Mouse (Mus musculus) liver, embryonic 16.5 days (tissue): ENCODE measurements around the gene Teddm3. TPM values are rescaled to one million over a fixed set of nuclear protein-coding genes. Genes with fewer than 3 reads are reported as not detected.
"Not testable (repeated sequence)": the region's sequence is repeated elsewhere in the genome, so short reads cannot be mapped to it uniquely, and the experiment has no call there.

Experiments used
- ATAC-seq: fragments of 200-750 bp; cut with Nextera tagmentation; 2 replicates; pipeline ENCODE4 v1.8.0; 2017; ENCODE audit warnings: low read depth, mild to moderate bottlenecking, moderate number of reproducible peaks, moderate library complexity
- H3K27ac ChIP-seq: fragments of 300-500 bp; sonication (generic); 2 replicates; pipeline ENCODE4 v1.5.1; 2014; ENCODE audit warnings: mild to moderate bottlenecking, low read length
- H3K27me3 ChIP-seq: fragments of 300-500 bp; sonication (generic); 2 replicates; pipeline ENCODE4 v1.6.1; 2014; ENCODE audit warnings: low read depth, low read length, mixed read lengths; ENCODE audit not compliant: control insufficient read depth, insufficient read depth
- H3K36me3 ChIP-seq: fragments of 300-500 bp; sonication (generic); 2 replicates; pipeline ENCODE4 v1.6.1; 2014; ENCODE audit warnings: mild to moderate bottlenecking; ENCODE audit not compliant: control insufficient read depth, insufficient read depth
- H3K4me1 ChIP-seq: fragments of 300-500 bp; sonication (generic); 2 replicates; pipeline ENCODE4 v1.6.1; 2014; ENCODE audit warnings: low read depth, low read length, mixed read lengths; ENCODE audit not compliant: control insufficient read depth
- H3K4me2 ChIP-seq: fragments of 300-500 bp; sonication (generic); 2 replicates; pipeline ENCODE4 v1.6.1; 2014; ENCODE audit warnings: low read depth, low read length, mixed read lengths
- H3K4me3 ChIP-seq: fragments of 300-500 bp; sonication (generic); 2 replicates; pipeline ENCODE4 v1.5.1; 2014; ENCODE audit warnings: low read depth, mild to moderate bottlenecking, low read length
- H3K9ac ChIP-seq: fragments of 300-500 bp; sonication (generic); 2 replicates; pipeline ENCODE4 v1.6.1; 2014; ENCODE audit warnings: low read depth, low read length
- H3K9me3 ChIP-seq: fragments of 300-500 bp; sonication (generic); replicated peaks from 2 replicates; pipeline ENCODE4 v1.6.1; 2016; ENCODE audit warnings: low read length; ENCODE audit not compliant: control insufficient read depth
- WGBS: fragments of 180-500 bp; shearing (Covaris S2); extraction: QIAGEN DNeasy Blood & Tissue Kit; methylation state at CpG from one replicate; pipeline ENCODE4 v1.1.7; 2014; ENCODE audit not compliant: insufficient replicate concordance; 5-methylcytosine and 5-hydroxymethylcytosine counted together
- polyA plus RNA-seq: library from polyadenylated mRNA; unstranded; fragments of >200 nt; fragmentation: Nextera tagmentation; extraction: Ambion mirVana; gene quantifications from 2 replicates; pipeline ENCODE4 v1.2.1, GENCODE M21; 2015

The Teddm3 gene
- polyA plus RNA-seq, 1 experiment from 2014 or later = not detected

- H3K9ac ChIP-seq, H3K4me2 ChIP-seq, H3K4me3 ChIP-seq, H3K36me3 ChIP-seq, H3K27ac ChIP-seq, H3K4me1 ChIP-seq, ATAC-seq, H3K9me3 ChIP-seq, H3K27me3 ChIP-seq: not testable (repeated sequence)
- WGBS = 54% methylated on average over 3 of the region's 3 CpGs
These were observed 9.6 kb upstream of the Teddm3 start for GRCm38 (mm10) chr16:21163423-21163822.

DNA sequence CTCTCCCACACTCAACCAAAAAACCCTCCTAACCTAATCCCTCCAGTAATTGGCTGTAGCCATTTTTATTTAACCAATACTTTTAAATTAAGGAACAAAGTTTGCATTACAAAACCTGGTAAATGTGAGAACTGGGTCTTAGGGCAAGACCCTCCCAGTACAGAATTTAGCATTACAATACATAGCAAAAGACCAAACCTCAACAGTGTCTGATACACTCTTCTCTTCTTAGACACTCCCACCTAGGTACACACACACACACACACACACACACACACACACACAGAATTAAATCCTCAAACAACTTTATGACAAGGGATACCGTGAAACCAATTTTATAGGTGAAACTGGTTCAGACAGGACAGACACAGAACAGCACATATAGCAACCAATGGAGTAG, 5.4 kb upstream of the Teddm3 start:
- not testable (repeated sequence) for H3K9me3 ChIP-seq, H3K4me3 ChIP-seq, H3K4me1 ChIP-seq, H3K36me3 ChIP-seq, H3K27ac ChIP-seq, H3K9ac ChIP-seq, H3K27me3 ChIP-seq, ATAC-seq, H3K4me2 ChIP-seq
- WGBS = 70% methylated on average over 1 of the region's 1 CpGs

DNA sequence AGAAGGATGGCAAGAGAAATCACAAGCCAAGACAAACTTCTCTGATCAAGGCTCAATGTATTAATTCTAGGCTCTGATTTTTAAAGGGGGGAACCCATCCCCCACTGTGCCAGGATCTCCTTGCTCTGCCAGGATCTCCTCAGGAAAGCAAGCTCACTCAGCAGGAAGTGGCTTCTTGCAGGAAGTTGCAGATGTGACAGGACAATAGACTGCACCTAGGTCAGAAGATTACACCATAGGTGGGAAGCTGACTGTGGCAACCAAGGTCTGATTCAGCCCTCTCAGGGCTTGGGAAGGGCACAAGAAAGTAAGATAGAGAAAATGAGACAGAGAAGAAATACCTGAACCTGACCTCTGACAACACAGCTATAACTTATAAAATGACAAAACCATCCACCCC, 2.5 kb upstream of the Teddm3 start:
- not testable (repeated sequence) for ATAC-seq, H3K4me3 ChIP-seq, H3K4me1 ChIP-seq, H3K9ac ChIP-seq, H3K9me3 ChIP-seq, H3K27ac ChIP-seq, H3K4me2 ChIP-seq, H3K27me3 ChIP-seq, H3K36me3 ChIP-seq

- no peak for ATAC-seq
These were observed 2.0 kb downstream of the Teddm3 start for GRCm38 (mm10) chr16:21151564-21152361.

GRCm38 (mm10) chr16:21149896-21150295, 3.9 kb downstream of the Teddm3 start:
- H3K36me3 ChIP-seq = no peaks in the 10 kb centered on the region
- no peak overlapping the region for H3K27ac ChIP-seq
- no peak for ATAC-seq
- no peaks in the 10 kb centered on the region for H3K9me3 ChIP-seq
- H3K4me2 ChIP-seq = no peak overlapping the region
- H3K4me3 ChIP-seq = no peak overlapping the region
- no peaks in the 10 kb centered on the region for H3K27me3 ChIP-seq
- no peak overlapping the region for H3K9ac ChIP-seq
- H3K4me1 ChIP-seq = no peaks in the 10 kb centered on the region

More at GRCm38 (mm10) chr16:21151564-21152361, 2.0 kb downstream of the Teddm3 start:
- no peaks in the 10 kb centered on the region for H3K36me3 ChIP-seq
- no peak overlapping the region for H3K4me3 ChIP-seq
- no peak overlapping the region for H3K4me2 ChIP-seq
- H3K27me3 ChIP-seq = no peaks in the 10 kb centered on the region
- H3K4me1 ChIP-seq = no peaks in the 10 kb centered on the region
- no peak overlapping the region for H3K27ac ChIP-seq
- no peaks in the 10 kb centered on the region for H3K9me3 ChIP-seq
- H3K9ac ChIP-seq = no peak overlapping the region
- 62% methylated on average over 4 of the region's 4 CpGs for WGBS

DNA sequence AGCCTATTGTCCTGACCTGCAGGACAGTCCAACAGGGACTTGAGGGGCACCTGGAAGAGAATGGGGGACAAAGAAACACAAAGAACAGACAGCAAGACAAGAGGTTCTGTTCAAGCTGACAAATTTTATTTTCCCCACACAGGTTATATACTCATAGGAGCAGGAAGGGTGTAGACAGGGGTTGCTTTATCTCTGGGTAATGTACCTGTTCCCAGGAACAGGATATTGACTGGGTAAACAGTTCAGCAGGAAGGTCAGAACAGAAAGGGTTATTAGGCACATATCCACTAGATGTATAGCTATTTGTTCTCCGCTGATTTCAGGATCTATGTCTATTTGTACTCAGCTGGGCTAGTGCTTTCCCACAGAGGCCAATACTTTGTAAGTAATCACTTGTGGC, 5.3 kb downstream of the Teddm3 start:
- not testable (repeated sequence) for ATAC-seq

GRCm38 (mm10) chr16:21136312-21137083, 17.3 kb downstream of the Teddm3 start:
- Histone ChIP-seq H3K27me3 (no peaks in the 10 kb centered on the region), H3K4me1 (no peaks in the 10 kb centered on the region), H3K4me3 (no peak overlapping the region), H3K27ac (no peak overlapping the region), H3K36me3 (no peaks in the 10 kb centered on the region), H3K4me2 (no peak overlapping the region), H3K9me3 (no peaks in the 10 kb centered on the region), H3K9ac (no peak overlapping the region)
- WGBS = 40% methylated on average over 1 of the region's 1 CpGs
- no peak for ATAC-seq

More for the DNA sequence above, 5.3 kb downstream of the Teddm3 start:
- not testable (repeated sequence) for H3K27ac ChIP-seq, H3K4me1 ChIP-seq, H3K9me3 ChIP-seq, H3K27me3 ChIP-seq, H3K9ac ChIP-seq, H3K36me3 ChIP-seq, H3K4me2 ChIP-seq, H3K4me3 ChIP-seq
- WGBS = 45% methylated on average over 1 of the region's 1 CpGs

GRCm38 (mm10) chr16:21127666-21128065, 26.1 kb downstream of the Teddm3 start:
- not testable (repeated sequence) for H3K4me3 ChIP-seq, H3K27me3 ChIP-seq, H3K9me3 ChIP-seq, H3K27ac ChIP-seq, ATAC-seq, H3K4me1 ChIP-seq, H3K9ac ChIP-seq, H3K36me3 ChIP-seq, H3K4me2 ChIP-seq
- 66% methylated on average over 3 of the region's 3 CpGs for WGBS

GRCm38 (mm10) chr16:21122776-21123175, 31.0 kb downstream of the Teddm3 start:
- H3K4me2 ChIP-seq, H3K4me3 ChIP-seq, H3K9me3 ChIP-seq, H3K4me1 ChIP-seq, H3K9ac ChIP-seq, H3K27ac ChIP-seq, ATAC-seq, H3K27me3 ChIP-seq, H3K36me3 ChIP-seq: not testable (repeated sequence)
- 47% methylated on average over 2 of the region's 2 CpGs for WGBS
